Mouse (Mus musculus) spleen, adult 2 months (tissue): ENCODE data around the gene Ackr2.

ENCODE experiments used
- CTCF ChIP-seq: fragments of 200-500 bp; IDR thresholded peaks from 2 replicates; pipeline ENCODE4 v1.5.1; 2011; ENCODE audit warnings: mild to moderate bottlenecking, inconsistent platforms; ENCODE audit not compliant: insufficient read depth, insufficient read length, insufficient replicate concordance; ENCODE audit errors: extremely low read depth
- POLR2A ChIP-seq: fragments of 200-500 bp; IDR thresholded peaks from 2 replicates; pipeline ENCODE4 v1.6.1; 2011; ENCODE audit warnings: low read depth, low read length, inconsistent platforms

DNA sequence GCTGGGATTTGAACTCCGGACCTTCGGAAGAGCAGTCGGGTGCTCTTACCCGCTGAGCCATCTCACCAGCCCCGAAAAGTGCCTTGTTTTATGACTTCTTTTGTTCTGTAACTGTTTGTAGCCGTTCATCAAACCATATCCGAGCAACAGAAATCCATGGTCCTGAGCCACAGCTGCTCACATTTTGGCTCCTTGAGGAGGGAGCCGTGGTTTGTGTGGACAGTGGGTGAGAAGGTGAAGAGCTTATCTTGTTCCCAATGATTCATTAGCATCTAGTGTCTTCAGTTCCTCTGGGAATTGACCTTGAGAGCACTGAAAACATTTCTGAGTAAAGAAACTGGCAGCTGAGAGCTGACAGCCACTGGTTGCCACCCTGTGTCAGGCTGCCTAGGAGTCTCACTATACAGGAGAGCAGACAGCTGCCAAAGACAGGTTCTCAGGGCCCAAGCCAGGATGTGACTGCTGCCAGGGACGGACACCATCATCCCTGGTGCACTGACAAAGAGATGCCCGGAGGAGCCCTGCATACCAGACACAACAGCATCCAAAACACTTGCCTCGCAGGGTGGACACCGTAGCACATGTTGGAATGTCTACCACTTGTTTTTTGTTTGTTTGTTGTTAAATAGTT lies 6.0 kb upstream of the Ackr2 start:
- TF ChIP-seq POLR2A (no peak), CTCF (no peak)
